Mouse (Mus musculus): ENCODE results near the gene Cat.

The Cat gene

DNA sequence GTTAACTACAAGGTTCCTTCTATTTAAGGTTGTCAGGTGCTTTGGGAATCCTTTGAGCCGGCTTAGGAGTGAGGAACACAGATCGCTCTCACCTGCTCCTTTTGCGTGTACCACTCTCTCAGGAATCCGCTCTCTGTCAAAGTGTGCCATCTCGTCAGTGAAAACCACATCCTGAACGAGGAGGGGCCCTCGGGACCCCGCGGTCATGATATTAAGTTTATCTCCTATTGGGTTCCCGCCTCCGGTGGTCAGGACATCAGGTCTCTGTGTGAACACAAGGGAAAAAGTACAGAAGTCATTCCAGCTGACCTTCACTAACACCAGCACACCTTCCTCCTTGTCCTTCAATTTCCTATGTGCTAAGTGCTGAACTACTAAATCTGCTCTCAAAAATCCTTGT, 8.3 kb downstream of the Cat start:
- no peak for DNase-seq

GRCm38 (mm10) chr2:103476180-103476579, 8.8 kb downstream of the Cat start:
- DNase-seq = no peak

DNA sequence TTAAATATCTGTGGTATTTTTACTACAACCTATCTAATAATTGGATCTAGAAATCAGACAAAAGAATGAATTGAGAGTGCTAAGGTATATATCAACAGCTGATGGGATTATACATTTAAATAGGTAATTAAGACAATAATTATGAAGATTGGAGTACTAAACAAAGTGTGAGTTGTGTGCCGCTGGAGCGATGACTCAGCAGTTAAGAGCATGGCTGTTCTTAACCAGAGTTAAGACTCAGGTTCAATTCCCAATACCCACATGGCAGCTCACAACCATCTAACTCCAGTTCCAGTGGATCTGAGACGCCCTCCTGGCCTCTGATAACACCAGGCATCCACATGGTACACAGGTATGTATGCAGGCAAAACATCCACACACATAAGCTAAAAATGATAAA, 11.6 kb downstream of the Cat start:
- no peak for DNase-seq

- peak; percentile 81 for DNase-seq
Observed at GRCm38 (mm10) chr2:103466984-103467588, 17.9 kb downstream of the Cat start.

GRCm38 (mm10) chr2:103466272-103466671, 18.7 kb downstream of the Cat start:
- DNase-seq = peak; percentile 89

- peak; percentile 39 for DNase-seq
Observed at GRCm38 (mm10) chr2:103465429-103465828, 19.5 kb downstream of the Cat start.

GRCm38 (mm10) chr2:103464524-103464923, 20.4 kb downstream of the Cat start:
- DNase-seq = peak; percentile 37

- peak; percentile 34 for DNase-seq
Observed at GRCm38 (mm10) chr2:103462746-103463145, 22.2 kb downstream of the Cat start.

DNA sequence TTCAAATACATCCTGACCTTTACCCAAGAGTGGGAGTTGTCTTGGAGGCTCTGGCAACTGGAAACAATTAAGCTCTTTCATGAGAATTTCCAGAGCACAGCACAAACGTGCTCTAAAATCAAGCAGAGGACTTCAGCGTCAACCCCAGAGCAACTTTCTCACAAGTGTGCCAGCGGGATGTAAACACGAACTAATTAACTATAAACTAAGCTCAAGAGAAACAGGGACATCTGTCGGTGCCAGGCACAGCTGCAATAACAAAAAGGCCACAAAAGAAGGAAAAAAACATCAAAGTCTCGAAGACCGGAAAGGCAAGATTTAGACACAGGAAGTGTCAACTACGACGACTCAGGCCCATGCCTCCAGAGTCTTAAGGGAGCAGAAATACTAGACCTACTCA, 23.2 kb downstream of the Cat start:
- no peak for DNase-seq

DNA sequence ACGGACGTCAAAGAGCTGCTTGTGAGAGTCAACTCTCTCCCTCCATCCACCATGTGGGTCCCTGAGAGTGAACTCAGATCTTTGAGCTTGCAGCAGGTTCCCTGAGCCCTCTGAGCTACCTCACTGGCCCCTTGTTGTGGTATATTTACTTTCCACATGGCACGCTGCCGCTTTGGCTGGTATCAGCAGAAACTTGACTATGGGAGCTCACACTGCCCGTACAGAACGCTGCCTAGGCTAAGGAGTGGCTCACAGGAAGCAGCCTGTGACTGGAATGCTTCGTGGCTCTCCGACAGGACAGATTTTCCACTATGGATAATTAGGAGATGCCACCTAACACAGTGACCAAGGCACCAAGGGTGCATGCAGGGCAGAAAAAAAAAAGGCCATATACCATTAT, 23.8 kb downstream of the Cat start:
- DNase-seq = peak; percentile 5

- DNase-seq = no peak
Observed at GRCm38 (mm10) chr2:103459069-103459468, 25.9 kb downstream of the Cat start.

DNA sequence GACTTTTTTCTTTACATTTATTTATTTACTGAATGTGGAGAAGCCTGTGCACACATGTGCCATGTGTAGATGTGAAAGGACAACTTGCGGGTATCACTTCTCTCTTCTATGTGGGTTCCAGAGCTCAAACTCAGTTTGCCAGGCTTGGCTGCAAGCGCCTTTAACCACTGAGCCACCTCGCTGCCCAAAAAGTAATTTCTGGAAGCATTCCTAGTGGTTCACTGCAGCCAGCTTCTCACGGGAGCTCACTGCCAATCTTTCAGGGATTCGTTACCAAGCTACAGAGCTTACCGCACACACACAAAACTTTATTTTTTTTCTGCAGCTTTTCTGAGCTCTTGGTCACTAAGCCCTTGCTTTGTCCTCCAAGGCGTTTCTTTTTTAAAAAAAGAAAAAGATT, 27.3 kb downstream of the Cat start:
- peak; percentile 36 for DNase-seq

DNA sequence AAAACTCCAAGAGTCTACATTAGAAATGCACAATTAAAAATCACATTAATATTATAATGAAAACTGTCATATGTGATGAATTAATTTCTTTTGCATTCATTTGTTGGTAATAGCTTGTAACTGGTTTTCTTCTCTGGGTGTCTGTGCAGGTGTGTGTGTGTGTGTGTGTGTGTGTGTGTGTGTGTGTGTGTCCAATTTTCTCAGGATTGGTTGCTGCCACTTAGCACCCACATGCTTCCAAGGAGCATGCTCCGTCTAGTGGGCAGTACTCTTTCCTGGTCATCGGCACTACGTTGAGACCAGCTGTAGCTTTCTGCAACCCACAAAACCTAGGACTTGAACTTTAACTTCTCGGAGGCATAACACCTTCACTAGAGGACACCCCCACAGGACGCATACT, 27.9 kb downstream of the Cat start:
- no peak for DNase-seq

DNA sequence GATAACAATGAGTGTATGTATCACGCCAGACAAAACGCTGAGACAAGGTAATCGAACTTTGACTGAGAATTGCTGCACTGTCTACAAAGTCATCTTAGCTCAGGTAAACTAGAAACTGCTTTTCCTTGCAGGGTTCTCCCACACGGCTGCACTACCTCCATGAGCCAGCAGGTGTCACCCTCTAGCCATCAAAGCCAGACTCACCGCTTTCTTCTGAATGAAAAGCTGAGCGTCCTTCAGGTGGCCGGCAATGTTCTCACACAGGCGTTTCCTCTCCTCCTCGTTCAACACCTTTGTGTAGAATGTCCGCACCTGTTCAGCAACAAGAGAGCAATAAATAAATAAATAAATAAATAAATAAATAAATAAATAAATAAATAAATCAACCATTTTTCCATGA, 28.3 kb downstream of the Cat start:
- DNase-seq = peak; percentile 87

DNA sequence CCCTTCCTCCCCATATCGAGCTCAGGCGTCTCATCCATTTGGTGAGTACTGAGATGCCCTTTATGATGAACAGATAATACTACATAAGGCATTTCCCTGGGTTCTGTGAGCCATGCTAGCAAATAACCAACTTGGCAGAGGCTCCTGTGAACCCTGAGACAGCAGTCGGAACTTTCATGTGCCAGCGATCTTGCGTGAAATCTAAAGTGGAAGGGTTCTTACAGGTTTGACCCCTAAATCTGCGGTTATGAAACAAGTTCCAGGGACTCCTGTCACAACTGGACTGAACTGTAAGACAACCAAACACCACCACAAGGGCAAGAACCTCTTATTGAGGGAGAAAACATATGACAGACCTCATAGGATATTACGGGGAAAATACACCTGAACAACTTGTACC, 29.2 kb downstream of the Cat start:
- peak; percentile 38 for DNase-seq

- no peak for DNase-seq
Observed at GRCm38 (mm10) chr2:103452550-103452949, 32.4 kb downstream of the Cat start.

DNA sequence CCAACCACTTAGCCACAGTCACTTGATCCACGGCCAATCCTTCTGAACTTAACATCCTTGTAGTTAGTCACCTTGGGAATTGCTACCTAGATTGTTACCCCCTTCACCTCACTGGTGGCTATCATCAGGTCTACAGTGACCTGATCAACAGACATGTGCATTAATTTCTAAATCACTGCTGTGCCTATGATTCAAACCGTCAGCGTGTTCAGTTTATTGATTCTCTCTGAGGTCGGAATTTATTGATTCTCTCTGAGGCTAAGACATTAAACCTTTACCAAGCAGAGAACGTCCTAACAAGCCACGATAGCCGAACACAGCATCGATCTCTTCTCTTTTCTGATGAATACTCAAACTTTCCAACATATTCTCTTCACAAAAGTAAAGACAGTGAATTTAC, 34.7 kb downstream of the Cat start:
- DNase-seq = no peak

DNA sequence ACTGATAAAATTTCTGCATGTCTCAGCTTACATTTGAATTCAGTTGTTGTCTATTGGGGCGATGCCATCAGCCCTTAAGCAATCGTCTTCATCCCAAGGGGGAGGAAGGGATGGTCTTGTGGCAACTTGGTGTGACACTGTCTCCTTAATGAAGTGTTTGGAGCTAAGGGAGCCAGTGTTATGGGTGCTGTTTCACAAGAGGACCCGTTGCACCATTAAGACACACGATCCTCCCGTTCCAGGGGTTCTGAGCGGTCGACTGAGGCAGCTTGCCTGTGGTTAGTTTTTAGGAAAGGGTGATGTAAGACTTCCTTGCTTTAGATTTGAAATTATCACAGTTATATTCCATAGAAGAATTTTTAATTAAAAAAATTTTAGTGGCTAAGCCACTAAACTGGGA, 35.1 kb downstream of the Cat start:
- no peak for DNase-seq

GRCm38 (mm10) chr2:103448947-103449560, 35.9 kb downstream of the Cat start:
- no peak for DNase-seq

DNA sequence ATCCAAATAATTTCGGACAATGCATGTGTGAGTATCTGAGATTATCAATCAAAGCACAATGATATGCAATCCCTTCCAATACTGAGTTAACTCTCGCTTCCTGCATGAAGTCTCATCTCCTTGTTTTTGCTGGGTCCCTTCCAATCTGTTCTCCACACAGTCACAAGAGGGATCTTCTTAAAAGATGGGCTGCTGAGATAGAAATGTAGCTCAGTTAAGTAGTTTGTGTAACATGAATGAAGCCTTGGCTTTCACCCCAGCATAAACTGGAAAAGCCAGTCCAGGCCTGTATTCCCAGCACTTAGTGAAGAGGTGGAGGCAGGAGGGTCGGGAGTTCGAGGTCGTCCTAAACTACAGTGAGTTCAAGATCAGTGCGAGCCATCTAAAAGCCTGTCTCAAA, 38.6 kb downstream of the Cat start:
- DNase-seq = no peak

DNA sequence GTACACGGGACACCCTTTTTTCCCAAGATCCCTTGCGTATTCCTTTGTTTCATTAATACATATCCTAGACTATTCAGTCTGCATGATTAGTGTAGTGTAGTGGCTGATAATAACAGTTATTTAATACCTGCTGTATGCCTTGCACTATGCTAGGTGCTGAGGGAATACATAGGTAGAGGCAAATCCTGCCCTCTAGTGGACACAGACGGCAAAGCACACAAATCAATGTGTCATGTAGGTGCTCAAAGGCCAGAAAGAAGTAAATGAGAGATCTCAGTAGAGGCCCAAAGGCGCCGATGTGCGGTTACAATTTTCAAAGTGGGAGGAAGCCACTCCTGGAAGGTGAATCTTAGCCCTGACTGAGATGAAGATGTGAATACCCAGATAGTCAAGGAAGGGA, 39.2 kb downstream of the Cat start:
- DNase-seq = peak; percentile 68

- DNase-seq = peak; percentile 84
Observed at GRCm38 (mm10) chr2:103439710-103440109, 45.2 kb downstream of the Cat start.

- no peak for DNase-seq
Observed at GRCm38 (mm10) chr2:103439071-103439622, 45.8 kb downstream of the Cat start.

- peak; percentile 33 for DNase-seq
Observed at GRCm38 (mm10) chr2:103436534-103436933, 48.4 kb downstream of the Cat start.

DNA sequence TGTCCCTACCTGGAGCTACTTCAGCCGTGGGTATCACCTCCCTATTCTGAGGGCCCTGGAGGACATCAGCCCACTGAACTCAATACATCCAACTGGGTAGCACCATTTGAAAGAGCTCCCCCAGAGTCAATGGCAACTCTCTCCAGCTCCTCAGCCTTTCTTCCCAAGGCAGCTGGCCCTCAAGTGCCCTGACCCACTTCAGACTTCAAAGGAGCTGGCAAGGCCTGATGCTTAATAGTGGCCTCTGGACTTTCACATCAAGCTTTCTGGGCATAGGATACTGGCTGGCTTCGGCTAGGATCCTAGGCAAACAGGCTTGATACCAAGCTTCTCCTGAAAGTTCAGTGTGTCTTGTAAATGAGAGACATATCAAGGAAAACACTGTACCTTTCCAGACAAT, 49.9 kb downstream of the Cat start:
- DNase-seq = peak; percentile 38
